Mouse (Mus musculus): Measurements from ENCODE around the gene Srsf12.

The Srsf12 gene

DNA sequence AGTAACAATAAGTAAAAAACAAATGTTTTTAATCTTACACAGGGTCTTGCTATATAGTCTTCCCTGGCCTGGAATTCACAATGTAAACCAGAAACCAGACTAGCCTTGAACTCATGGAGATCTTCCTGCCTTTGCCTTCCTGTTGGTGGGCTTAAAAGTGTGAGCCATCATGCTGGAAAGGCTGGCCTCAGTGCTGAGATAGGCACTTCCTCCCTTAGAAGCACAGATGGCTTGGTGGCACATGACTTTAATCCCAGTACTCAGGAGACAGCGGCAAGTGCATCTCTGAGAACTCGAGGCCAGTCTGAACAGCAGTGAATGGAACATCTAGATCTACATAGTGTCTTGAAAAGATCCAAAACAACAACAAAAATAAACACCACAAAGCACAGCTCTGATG lies 42.1 kb downstream of the Srsf12 start:
- DNase-seq = no peak

GRCm38 (mm10) chr4:33254706-33255105 lies 45.9 kb downstream of the Srsf12 start:
- no peak for DNase-seq

DNA sequence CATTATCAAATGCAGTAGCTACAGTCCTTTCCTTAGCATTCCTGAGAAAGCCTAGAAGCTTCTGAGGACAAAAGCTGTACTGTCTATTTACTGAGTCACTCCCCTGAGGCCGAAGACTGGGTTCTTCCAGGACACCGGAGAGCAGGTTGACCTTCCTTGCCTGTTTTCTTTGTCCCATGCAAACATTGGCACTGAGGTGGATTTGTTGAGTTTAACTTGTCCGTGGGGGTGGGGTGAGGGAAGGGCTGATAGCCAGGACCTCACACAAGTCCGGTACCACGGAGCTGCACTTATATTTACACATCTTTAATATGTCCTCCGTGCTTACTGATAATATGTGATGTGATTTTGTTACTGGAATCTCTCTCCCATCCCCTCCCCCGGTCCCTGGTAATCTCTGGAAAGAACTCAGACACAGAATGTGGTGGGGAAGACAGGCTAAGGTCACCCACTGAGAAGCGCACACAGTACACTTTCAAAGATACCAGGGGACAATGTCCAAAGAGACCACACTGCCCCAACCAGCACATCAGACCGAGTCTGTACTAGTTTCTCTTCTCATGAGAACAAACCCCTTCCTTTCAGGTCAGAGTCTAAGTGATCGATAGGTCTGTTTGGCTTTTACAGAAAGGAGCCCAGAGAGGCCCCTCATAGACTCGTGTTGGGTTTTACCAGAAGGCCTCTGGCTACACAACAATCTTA lies 48.6 kb downstream of the Srsf12 start:
- no peak for DNase-seq

- no peak for DNase-seq
Observed at GRCm38 (mm10) chr4:33260311-33260710, 51.5 kb downstream of the Srsf12 start.

- peak; percentile 37 for DNase-seq
Observed at GRCm38 (mm10) chr4:33261311-33261753, 52.5 kb downstream of the Srsf12 start.

- DNase-seq = no peak
Observed at GRCm38 (mm10) chr4:33262897-33263296, 54.1 kb downstream of the Srsf12 start.

GRCm38 (mm10) chr4:33264979-33265726 lies 56.4 kb downstream of the Srsf12 start:
- no peak for DNase-seq

- no peak for DNase-seq
Observed at GRCm38 (mm10) chr4:33270386-33271314, 61.9 kb downstream of the Srsf12 start.

GRCm38 (mm10) chr4:33273437-33273836 lies 64.6 kb downstream of the Srsf12 start:
- DNase-seq = no peak

DNA sequence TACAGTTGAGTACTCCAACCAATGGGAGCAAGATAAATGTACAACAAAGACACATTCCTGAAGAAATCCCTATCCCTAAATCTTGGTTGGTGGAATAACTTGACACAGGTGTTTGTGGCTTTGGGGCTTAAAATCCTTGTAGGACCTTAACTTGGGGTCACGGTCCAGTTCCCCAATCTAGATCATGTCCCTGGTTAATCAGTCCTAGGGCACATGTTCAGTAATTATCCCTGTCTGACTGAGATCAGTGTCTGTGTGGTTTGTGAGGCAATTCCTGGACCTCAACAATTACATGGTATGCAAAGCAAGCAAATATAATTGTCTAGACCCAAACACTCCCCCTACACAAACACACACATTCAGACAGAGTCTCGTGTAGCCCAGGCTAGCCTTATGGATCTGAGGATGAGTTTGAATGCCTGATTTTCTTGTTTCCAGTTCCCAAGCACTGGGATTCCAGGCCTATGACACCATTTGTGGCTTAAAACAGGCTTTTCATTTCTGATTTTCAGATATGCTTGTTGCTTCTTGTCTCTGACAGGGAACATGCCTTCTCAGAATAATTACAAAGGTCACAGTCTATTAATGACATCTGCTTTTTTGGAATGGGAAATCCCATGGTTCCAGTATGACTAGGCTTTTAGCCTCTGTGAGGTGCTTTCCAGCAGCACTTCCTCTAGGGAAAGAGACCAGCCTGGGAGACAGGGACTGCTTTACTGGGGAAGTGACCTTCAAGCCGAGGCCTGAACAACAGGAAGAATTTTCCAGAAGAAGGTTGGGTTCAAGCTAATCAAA lies 73.3 kb downstream of the Srsf12 start:
- no peak for DNase-seq
